Mouse (Mus musculus): ENCODE results near the gene Bcorl1. TPM values are rescaled to one million over a fixed set of nuclear protein-coding genes. Genes with fewer than 3 reads are reported as not detected.

The Bcorl1 gene
- 7.8 and 7.9 TPM in 2 replicates for polyA plus RNA-seq (2014; fragmentation: Nextera tagmentation; extraction: Ambion mirVana)

DNA sequence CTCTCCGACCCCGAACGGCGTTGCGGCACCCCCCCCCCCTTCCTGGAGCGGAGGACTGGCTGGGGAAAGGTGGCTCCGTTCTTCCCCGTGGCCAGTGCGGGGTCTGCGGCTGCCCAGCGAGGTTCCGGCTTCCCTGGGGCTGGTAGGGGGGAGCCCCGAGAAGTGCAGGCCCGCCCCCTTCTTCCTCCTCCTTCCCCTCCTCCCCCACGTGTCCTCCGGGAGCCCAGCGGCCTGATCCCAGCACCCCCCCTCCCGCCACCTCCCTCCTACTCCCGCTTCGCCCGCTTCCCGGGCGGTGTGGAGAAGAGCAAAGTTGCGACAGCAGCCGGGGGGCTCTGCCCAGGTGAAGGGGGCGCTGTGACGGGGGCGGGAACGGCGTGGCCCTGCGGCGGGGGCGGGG is at the start of gene Bcorl1:
TSS of gene Bcorl1 (plus strand) at position 218 of the 400 bp plus-strand sequence.
- peak within 1 kb of the TSS; percentile 67 for H3K4me2 ChIP-seq (ENCODE audit: low read length)
- H3K9ac ChIP-seq (replicated peaks; ENCODE audit: low read length) = peak within 1 kb of the TSS; percentile 23; the same call in 1 of the 2 replicates
- DNase-seq (peak; percentile 48), ATAC-seq (ENCODE audit: low FRiP score, low TSS enrichment) (no peak)
- H3K36me3 ChIP-seq (ENCODE audit: control insufficient read depth, insufficient read depth, low read length) = no peaks in the 10 kb centered on the region
- no peak within 1 kb of the TSS for H3K27ac ChIP-seq (replicated peaks; ENCODE audit: low read depth, low read length)
- no peaks in the 10 kb centered on the region for H3K4me1 ChIP-seq (ENCODE audit: control insufficient read depth, insufficient read depth, low read length)
- no peaks in the 10 kb centered on the region for H3K9me3 ChIP-seq (ENCODE audit: control insufficient read depth, low read length)
- WGBS = 29% methylated on average over 27 of the region's 33 CpGs
- H3K27me3 ChIP-seq (ENCODE audit: control insufficient read depth, insufficient read depth, low read length) = no peaks in the 10 kb centered on the region
- H3K4me3 ChIP-seq (replicated peaks; ENCODE audit: low read depth, low read length) = peak within 1 kb of the TSS; percentile 52

DNA sequence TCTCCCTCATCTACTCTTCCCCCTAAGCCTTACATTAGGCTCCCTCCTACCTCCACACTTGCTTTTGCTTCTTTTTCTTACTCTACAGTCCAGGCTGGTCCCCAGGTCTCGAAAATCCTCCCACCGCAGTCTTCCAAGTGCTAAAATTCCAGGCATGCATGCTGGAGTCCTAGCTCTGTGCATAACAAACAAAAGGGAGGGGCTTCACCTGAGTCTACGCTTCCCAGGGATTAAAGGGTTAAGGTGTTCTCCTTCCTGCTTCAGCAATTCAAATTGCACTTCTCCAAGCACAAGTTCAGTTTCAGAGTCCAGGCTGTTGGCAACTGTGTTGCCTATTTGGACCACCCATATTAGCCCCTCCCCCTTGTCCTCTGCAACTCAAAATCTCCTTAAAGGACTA is 49.7 kb upstream of the Bcorl1 start:
- Histone ChIP-seq H3K4me3 (replicated peaks; ENCODE audit: low read depth, low read length) (no peak overlapping the region), H3K9ac (replicated peaks; ENCODE audit: low read length) (no peak overlapping the region), H3K4me2 (ENCODE audit: low read length) (no peak overlapping the region), H3K27me3 (ENCODE audit: control insufficient read depth, insufficient read depth, low read length) (no peaks in the 10 kb centered on the region), H3K36me3 (ENCODE audit: control insufficient read depth, insufficient read depth, low read length) (no peaks in the 10 kb centered on the region), H3K27ac (replicated peaks; ENCODE audit: low read depth, low read length) (no peak overlapping the region), H3K4me1 (ENCODE audit: control insufficient read depth, insufficient read depth, low read length) (no peaks in the 10 kb centered on the region), H3K9me3 (ENCODE audit: control insufficient read depth, low read length) (no peaks in the 10 kb centered on the region)
- ATAC-seq (ENCODE audit: low FRiP score, low TSS enrichment) (no peak), DNase-seq (no peak)
- whole genome bisulfite sequencing = 40% methylated on average over 3 of the region's 3 CpGs

DNA sequence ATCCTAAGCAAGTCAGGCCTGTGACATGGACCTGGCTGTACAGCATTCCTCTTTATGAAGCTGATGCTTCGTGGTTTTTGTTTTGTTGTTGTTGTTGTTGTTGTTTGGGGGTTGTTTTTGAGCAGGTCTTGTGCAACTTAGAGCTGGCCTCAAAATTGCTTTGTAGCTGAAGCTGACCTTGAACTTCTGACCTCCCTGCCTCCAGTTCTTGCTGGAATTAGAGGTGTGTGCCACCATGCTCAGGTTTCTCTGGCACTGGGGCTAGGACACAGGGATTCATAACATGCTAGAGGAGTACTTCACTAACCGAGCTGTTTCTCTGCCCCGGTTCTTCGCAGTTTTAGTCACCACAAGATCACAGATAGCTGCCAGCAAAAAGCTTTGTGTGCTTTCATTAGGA is 35.8 kb upstream of the Bcorl1 start:
- Histone ChIP-seq H3K36me3 (ENCODE audit: control insufficient read depth, insufficient read depth, low read length) (no peaks in the 10 kb centered on the region), H3K4me2 (ENCODE audit: low read length) (no peak overlapping the region), H3K4me3 (replicated peaks; ENCODE audit: low read depth, low read length) (no peak overlapping the region), H3K9ac (replicated peaks; ENCODE audit: low read length) (no peak overlapping the region), H3K9me3 (ENCODE audit: control insufficient read depth, low read length) (no peaks in the 10 kb centered on the region), H3K4me1 (ENCODE audit: control insufficient read depth, insufficient read depth, low read length) (no peaks in the 10 kb centered on the region), H3K27me3 (ENCODE audit: control insufficient read depth, insufficient read depth, low read length) (no peaks in the 10 kb centered on the region), H3K27ac (replicated peaks; ENCODE audit: low read depth, low read length) (no peak overlapping the region)
- ATAC-seq (ENCODE audit: low FRiP score, low TSS enrichment) = no peak
- WGBS = 85% methylated on average over 4 of the region's 4 CpGs
- no peak for DNase-seq

DNA sequence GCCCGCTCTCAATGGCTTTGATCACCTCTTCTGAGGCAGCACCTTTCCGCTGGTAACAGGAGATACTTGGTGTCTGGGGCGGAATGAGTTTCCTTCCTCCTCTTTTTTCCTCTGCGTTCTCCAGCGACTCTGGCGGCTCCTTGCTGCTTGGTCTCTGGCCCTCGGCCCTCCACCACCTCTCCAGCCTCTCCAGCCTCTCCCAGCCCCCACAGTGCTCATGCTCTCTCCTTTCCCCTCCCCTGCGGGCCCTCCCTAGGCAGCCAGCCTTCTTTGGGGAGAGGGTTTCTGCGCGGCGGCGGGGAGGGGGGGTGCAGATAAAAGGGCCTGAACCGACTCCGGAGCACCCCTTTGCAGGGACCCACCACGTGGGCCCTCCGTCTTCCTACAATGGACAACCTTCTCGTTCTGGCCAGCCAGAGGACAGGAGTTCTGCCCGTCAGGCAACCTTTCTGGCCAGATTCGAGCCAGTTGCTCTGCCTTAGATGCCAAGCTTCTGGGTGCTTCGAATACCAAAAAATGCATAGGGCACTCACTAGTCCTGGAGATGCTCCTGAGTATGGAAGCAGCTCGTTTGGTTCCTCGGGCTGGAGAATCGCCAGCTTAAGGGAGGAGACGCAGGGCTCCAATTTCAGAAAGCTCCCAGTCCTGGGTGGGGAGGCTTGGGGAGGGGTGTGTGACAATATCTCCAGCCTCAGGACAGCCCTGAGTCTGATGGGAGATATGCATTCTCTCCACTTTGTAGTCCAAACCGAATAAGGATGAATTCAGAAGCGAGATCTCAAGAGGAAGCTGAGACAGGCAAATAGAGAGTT is 30.2 kb upstream of the Bcorl1 start:
- peak; percentile 11 for DNase-seq
- H3K9me3 ChIP-seq (ENCODE audit: control insufficient read depth, low read length) = no peaks in the 10 kb centered on the region
- no peaks in the 10 kb centered on the region for H3K36me3 ChIP-seq (ENCODE audit: control insufficient read depth, insufficient read depth, low read length)
- no peaks in the 10 kb centered on the region for H3K4me1 ChIP-seq (ENCODE audit: control insufficient read depth, insufficient read depth, low read length)
- no peak overlapping the region for H3K27ac ChIP-seq (replicated peaks; ENCODE audit: low read depth, low read length)
- ATAC-seq (ENCODE audit: low FRiP score, low TSS enrichment) = no peak
- 28% methylated on average over 26 of the region's 26 CpGs for WGBS
- no peak overlapping the region for H3K9ac ChIP-seq (replicated peaks; ENCODE audit: low read length)
- H3K27me3 ChIP-seq (ENCODE audit: control insufficient read depth, insufficient read depth, low read length) = no peaks in the 10 kb centered on the region
- H3K4me3 ChIP-seq (replicated peaks; ENCODE audit: low read depth, low read length) = 0 out of 2 replicates have a peak overlapping the region, but pooled peaks have one; percentile 3
- peak overlapping the region; percentile 44 for H3K4me2 ChIP-seq (ENCODE audit: low read length)

DNA sequence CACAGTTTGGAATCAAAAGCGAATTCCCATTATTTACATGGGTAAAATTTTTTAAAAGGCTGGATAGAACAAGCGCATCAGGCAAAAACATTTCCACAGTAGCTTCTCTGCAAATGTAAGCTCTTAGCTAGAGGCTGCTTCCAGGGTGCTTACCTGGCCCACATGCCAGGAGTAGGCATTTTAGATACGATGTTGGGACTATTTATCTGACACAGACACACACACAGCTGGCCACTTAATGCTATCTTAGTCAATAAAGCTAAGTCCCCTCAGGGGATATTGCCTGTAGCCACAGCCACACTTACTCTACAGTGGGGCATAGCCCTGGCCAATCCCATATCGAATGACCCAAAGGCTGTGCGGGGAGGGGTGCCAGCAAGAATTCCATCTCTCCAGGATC is 29.4 kb upstream of the Bcorl1 start:
- no peak overlapping the region for H3K27ac ChIP-seq (replicated peaks; ENCODE audit: low read depth, low read length)
- no peaks in the 10 kb centered on the region for H3K36me3 ChIP-seq (ENCODE audit: control insufficient read depth, insufficient read depth, low read length)
- H3K4me1 ChIP-seq (ENCODE audit: control insufficient read depth, insufficient read depth, low read length) = no peaks in the 10 kb centered on the region
- H3K4me3 ChIP-seq (replicated peaks; ENCODE audit: low read depth, low read length) = no peak overlapping the region
- no peaks in the 10 kb centered on the region for H3K9me3 ChIP-seq (ENCODE audit: control insufficient read depth, low read length)
- 81% methylated on average over 5 of the region's 5 CpGs for WGBS
- DNase-seq (no peak), ATAC-seq (ENCODE audit: low FRiP score, low TSS enrichment) (no peak)
- no peaks in the 10 kb centered on the region for H3K27me3 ChIP-seq (ENCODE audit: control insufficient read depth, insufficient read depth, low read length)
- H3K4me2 ChIP-seq (ENCODE audit: low read length) = no peak overlapping the region
- no peak overlapping the region for H3K9ac ChIP-seq (replicated peaks; ENCODE audit: low read length)

DNA sequence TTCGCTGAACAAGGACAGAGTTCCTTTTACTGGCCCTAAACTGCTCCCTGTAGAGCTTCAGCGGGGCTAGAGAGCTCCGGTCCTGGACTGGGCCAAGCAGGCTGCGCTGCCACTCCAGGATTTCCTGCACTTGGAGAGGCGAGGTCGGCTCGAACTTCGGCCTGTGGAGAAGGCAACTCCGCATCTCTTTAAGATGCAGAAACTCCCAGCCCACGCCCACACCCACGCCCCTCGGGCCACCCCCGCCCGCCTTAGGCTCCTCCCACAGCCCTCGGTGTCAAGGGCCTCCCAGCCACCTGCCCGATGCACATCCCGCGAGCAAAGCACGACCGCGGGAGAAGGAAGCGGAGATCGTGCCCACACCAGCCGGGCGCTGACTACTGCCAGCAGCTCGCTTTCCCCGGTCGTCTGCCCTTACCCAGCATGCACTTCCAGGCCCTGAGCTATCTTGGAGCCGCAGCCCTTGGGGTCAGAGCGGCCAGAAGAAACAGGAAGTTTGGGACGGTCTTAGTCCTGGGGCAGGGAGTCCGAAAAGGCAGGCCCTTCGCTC is 26.6 kb upstream of the Bcorl1 start:
- 18% methylated on average over 32 of the region's 33 CpGs for WGBS
- H3K4me1 ChIP-seq (ENCODE audit: control insufficient read depth, insufficient read depth, low read length) = no peaks in the 10 kb centered on the region
- no peak overlapping the region for H3K27ac ChIP-seq (replicated peaks; ENCODE audit: low read depth, low read length)
- H3K4me3 ChIP-seq (replicated peaks; ENCODE audit: low read depth, low read length) = peak overlapping the region; percentile 34
- no peaks in the 10 kb centered on the region for H3K36me3 ChIP-seq (ENCODE audit: control insufficient read depth, insufficient read depth, low read length)
- ATAC-seq (ENCODE audit: low FRiP score, low TSS enrichment) = peak; percentile 69; the same call in 1 of the 2 replicates
- no peaks in the 10 kb centered on the region for H3K9me3 ChIP-seq (ENCODE audit: control insufficient read depth, low read length)
- peak overlapping the region; percentile 58 for H3K4me2 ChIP-seq (ENCODE audit: low read length)
- H3K27me3 ChIP-seq (ENCODE audit: control insufficient read depth, insufficient read depth, low read length) = no peaks in the 10 kb centered on the region
- peak; percentile 68 for DNase-seq
- H3K9ac ChIP-seq (replicated peaks; ENCODE audit: low read length) = peak overlapping the region; percentile 26; the same call in 1 of the 2 replicates

DNA sequence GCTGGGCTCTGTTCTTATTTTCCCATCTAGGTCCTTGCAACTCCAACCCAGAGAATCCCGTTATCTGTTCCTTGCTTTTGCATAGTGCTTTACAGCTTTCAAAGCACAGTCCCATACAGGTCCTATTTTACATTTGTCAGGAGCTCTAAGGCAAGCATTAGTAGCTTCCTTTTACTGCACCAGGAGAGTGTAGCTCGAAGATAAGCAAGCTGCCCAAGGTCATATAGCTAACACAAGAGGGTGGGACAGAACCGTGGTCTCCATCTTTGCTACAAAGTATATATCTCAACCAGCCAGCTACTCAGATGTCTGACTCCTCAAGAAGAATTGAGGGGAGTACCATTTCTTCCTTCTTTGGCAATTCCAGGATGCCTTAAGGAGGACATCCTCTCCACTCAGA is 23.7 kb upstream of the Bcorl1 start:
- Histone ChIP-seq H3K9me3 (ENCODE audit: control insufficient read depth, low read length) (no peaks in the 10 kb centered on the region), H3K27ac (replicated peaks; ENCODE audit: low read depth, low read length) (no peak overlapping the region), H3K27me3 (ENCODE audit: control insufficient read depth, insufficient read depth, low read length) (no peaks in the 10 kb centered on the region), H3K36me3 (ENCODE audit: control insufficient read depth, insufficient read depth, low read length) (no peaks in the 10 kb centered on the region), H3K4me3 (replicated peaks; ENCODE audit: low read depth, low read length) (no peak overlapping the region), H3K9ac (replicated peaks; ENCODE audit: low read length) (no peak overlapping the region), H3K4me2 (ENCODE audit: low read length) (no peak overlapping the region), H3K4me1 (ENCODE audit: control insufficient read depth, insufficient read depth, low read length) (no peaks in the 10 kb centered on the region)
- no peak for DNase-seq
- 63% methylated on average over 3 of the region's 3 CpGs for WGBS
- ATAC-seq (ENCODE audit: low FRiP score, low TSS enrichment) = no peak

DNA sequence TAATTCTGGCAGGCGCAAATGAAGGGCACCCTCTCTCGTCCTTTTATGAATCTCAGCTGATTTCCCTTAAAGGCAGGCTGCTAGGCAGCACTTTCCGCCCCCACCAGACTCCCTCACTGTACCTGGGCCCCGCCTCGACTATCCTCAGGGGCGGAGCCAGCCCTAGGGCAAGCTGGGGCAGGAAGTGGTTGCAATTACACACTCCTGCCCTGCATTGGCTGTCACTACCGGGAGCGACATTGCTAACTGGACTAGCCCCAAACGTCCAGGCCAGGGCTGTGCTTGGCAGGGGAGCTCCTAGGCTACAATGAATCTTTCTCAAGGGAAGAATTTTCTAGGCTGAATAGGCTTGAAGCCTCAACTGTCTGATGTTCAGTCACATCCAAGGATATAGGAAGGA is 23.0 kb upstream of the Bcorl1 start:
- no peaks in the 10 kb centered on the region for H3K9me3 ChIP-seq (ENCODE audit: control insufficient read depth, low read length)
- 33% methylated on average over 9 of the region's 9 CpGs for WGBS
- no peak overlapping the region for H3K4me3 ChIP-seq (replicated peaks; ENCODE audit: low read depth, low read length)

More for the DNA sequence above, 23.0 kb upstream of the Bcorl1 start:
- Histone ChIP-seq H3K27ac (replicated peaks; ENCODE audit: low read depth, low read length) (no peak overlapping the region), H3K9ac (replicated peaks; ENCODE audit: low read length) (no peak overlapping the region), H3K4me2 (ENCODE audit: low read length) (no peak overlapping the region), H3K4me1 (ENCODE audit: control insufficient read depth, insufficient read depth, low read length) (no peaks in the 10 kb centered on the region), H3K27me3 (ENCODE audit: control insufficient read depth, insufficient read depth, low read length) (no peaks in the 10 kb centered on the region), H3K36me3 (ENCODE audit: control insufficient read depth, insufficient read depth, low read length) (no peaks in the 10 kb centered on the region)
- DNase-seq (no peak), ATAC-seq (ENCODE audit: low FRiP score, low TSS enrichment) (no peak)

Data from midbrain, embryonic 14.5 days (tissue).